Mouse (Mus musculus) neural tube, embryonic 15.5 days (tissue): ENCODE measurements around the gene Disc1. TPM values are rescaled to one million over a fixed set of nuclear protein-coding genes. Genes with fewer than 3 reads are reported as not detected.

Experiments
- ATAC-seq: fragments of 200-750 bp; cut with Nextera tagmentation; 2 replicates; pipeline ENCODE4 v1.8.0; 2017; ENCODE audit warnings: mild to moderate bottlenecking, moderate TSS enrichment, moderate library complexity; ENCODE audit not compliant: low FRiP score
- H3K27ac ChIP-seq: fragments of 300-500 bp; sonication (generic); replicated peaks from 2 replicates; pipeline ENCODE4 v1.5.1; 2015; ENCODE audit warnings: mild to moderate bottlenecking, inconsistent platforms
- H3K27me3 ChIP-seq: fragments of 300-500 bp; sonication (generic); replicated peaks from 2 replicates; pipeline ENCODE4 v1.6.1; 2015; ENCODE audit warnings: inconsistent platforms
- H3K36me3 ChIP-seq: fragments of 300-500 bp; sonication (generic); 2 replicates; pipeline ENCODE4 v1.6.1; 2015; ENCODE audit warnings: inconsistent platforms
- H3K4me1 ChIP-seq: fragments of 300-500 bp; sonication (generic); 2 replicates; pipeline ENCODE4 v1.6.1; 2015; ENCODE audit warnings: inconsistent platforms
- H3K4me2 ChIP-seq: fragments of 300-500 bp; sonication (generic); 2 replicates; pipeline ENCODE4 v1.6.1; 2015; ENCODE audit warnings: inconsistent platforms, mild to moderate bottlenecking, moderate library complexity
- H3K4me3 ChIP-seq: fragments of 300-500 bp; sonication (generic); replicated peaks from 2 replicates; pipeline ENCODE4 v1.5.1; 2015; ENCODE audit warnings: mild to moderate bottlenecking, inconsistent platforms
- H3K9ac ChIP-seq: fragments of 300-500 bp; sonication (generic); replicated peaks from 2 replicates; pipeline ENCODE4 v1.6.1; 2015; ENCODE audit warnings: mild to moderate bottlenecking, inconsistent platforms
- H3K9me3 ChIP-seq: fragments of 300-500 bp; sonication (generic); replicated peaks from 2 replicates; pipeline ENCODE4 v1.6.1; 2016; ENCODE audit warnings: inconsistent platforms
- WGBS: fragments of 180-500 bp; shearing (Covaris S2); methylation state at CpG from one replicate; pipeline ENCODE4 v1.1.7; 2015; ENCODE audit warnings: mixed read lengths; 5-methylcytosine and 5-hydroxymethylcytosine counted together
- polyA plus RNA-seq: library from polyadenylated mRNA; unstranded; fragments of >200 nt; fragmentation: Nextera tagmentation; extraction: Ambion mirVana; gene quantifications from 2 replicates; pipeline ENCODE4 v1.2.1, GENCODE M21; 2015

Disc1 gene
- polyA plus RNA-seq, 1 experiment from 2014 or later, result 1.8 TPM

GRCm38 (mm10) chr8:125041496-125041895 lies 12.5 kb upstream of the Disc1 start:
- Histone ChIP-seq H3K4me3 (no peak overlapping the region), H3K9me3 (no peaks in the 10 kb centered on the region), H3K4me1 (no peaks in the 10 kb centered on the region), H3K4me2 (no peak overlapping the region), H3K27me3 (no peaks in the 10 kb centered on the region), H3K27ac (no peak overlapping the region), H3K36me3 (peaks cover 29% of the 10 kb centered on the region), H3K9ac (no peak overlapping the region)
- no peak for ATAC-seq
- 68% methylated on average over 2 of the region's 2 CpGs for WGBS

GRCm38 (mm10) chr8:125043394-125043793 lies 10.6 kb upstream of the Disc1 start:
- Histone ChIP-seq H3K4me2 (no peak overlapping the region), H3K27me3 (no peaks in the 10 kb centered on the region), H3K4me1 (no peaks in the 10 kb centered on the region), H3K9ac (no peak overlapping the region), H3K36me3 (peaks cover 21% of the 10 kb centered on the region), H3K9me3 (no peaks in the 10 kb centered on the region), H3K4me3 (no peak overlapping the region), H3K27ac (0 out of 2 replicates have a peak overlapping the region, but pooled peaks have one; percentile 33)
- WGBS, result 84% methylated on average over 7 of the region's 7 CpGs
- ATAC-seq, result no peak

- no peaks in the 10 kb centered on the region for H3K4me1 ChIP-seq
- H3K9me3 ChIP-seq, result no peaks in the 10 kb centered on the region
- no peak overlapping the region for H3K4me3 ChIP-seq
- H3K9ac ChIP-seq, result no peak overlapping the region
- no peak for ATAC-seq
- no peaks in the 10 kb centered on the region for H3K27me3 ChIP-seq
- H3K36me3 ChIP-seq, result peaks cover 16% of the 10 kb centered on the region
- 65% methylated on average over 9 of the region's 9 CpGs for WGBS
- no peak overlapping the region for H3K4me2 ChIP-seq
- no peak overlapping the region for H3K27ac ChIP-seq
These were observed 10.1 kb upstream of the Disc1 start for GRCm38 (mm10) chr8:125043935-125044334.

- no peak overlapping the region for H3K4me3 ChIP-seq
- H3K36me3 ChIP-seq, result no peaks in the 10 kb centered on the region
- no peak overlapping the region for H3K4me2 ChIP-seq
- no peak overlapping the region for H3K27ac ChIP-seq
- 89% methylated on average over 1 of the region's 1 CpGs for WGBS
- ATAC-seq, result no peak
- no peaks in the 10 kb centered on the region for H3K4me1 ChIP-seq
- no peak overlapping the region for H3K9ac ChIP-seq
- no peaks in the 10 kb centered on the region for H3K9me3 ChIP-seq
- H3K27me3 ChIP-seq, result no peaks in the 10 kb centered on the region
These were observed 8.2 kb upstream of the Disc1 start for GRCm38 (mm10) chr8:125045760-125046159.

GRCm38 (mm10) chr8:125049051-125049750 lies 4.8 kb upstream of the Disc1 start:
- H3K9ac ChIP-seq, result no peak overlapping the region
- no peak for ATAC-seq
- H3K27ac ChIP-seq, result no peak overlapping the region
- H3K9me3 ChIP-seq, result no peaks in the 10 kb centered on the region
- no peak overlapping the region for H3K4me2 ChIP-seq
- no peak overlapping the region for H3K4me3 ChIP-seq
- H3K27me3 ChIP-seq, result peaks cover 23% of the 10 kb centered on the region
- H3K36me3 ChIP-seq, result no peaks in the 10 kb centered on the region
- 74% methylated on average over 5 of the region's 5 CpGs for WGBS
- peaks cover 10% of the 10 kb centered on the region for H3K4me1 ChIP-seq

- Histone ChIP-seq H3K4me1 (peaks cover 16% of the 10 kb centered on the region), H3K36me3 (no peaks in the 10 kb centered on the region), H3K27me3 (peaks cover 27% of the 10 kb centered on the region), H3K4me2 (no peak overlapping the region), H3K9ac (no peak overlapping the region), H3K27ac (no peak overlapping the region), H3K9me3 (no peaks in the 10 kb centered on the region), H3K4me3 (no peak overlapping the region)
- no peak for ATAC-seq
- 87% methylated on average over 6 of the region's 6 CpGs for WGBS
These were observed 4.2 kb upstream of the Disc1 start for GRCm38 (mm10) chr8:125049826-125050225.

GRCm38 (mm10) chr8:125052026-125052425 lies 2.0 kb upstream of the Disc1 start:
- Histone ChIP-seq H3K4me1 (peaks cover 18% of the 10 kb centered on the region), H3K4me2 (no peak overlapping the region), H3K27me3 (peaks cover 38% of the 10 kb centered on the region), H3K27ac (no peak overlapping the region), H3K4me3 (no peak overlapping the region), H3K9me3 (no peaks in the 10 kb centered on the region), H3K9ac (no peak overlapping the region), H3K36me3 (no peaks in the 10 kb centered on the region)
- ATAC-seq, result no peak
- WGBS, result 43% methylated on average over 2 of the region's 2 CpGs

GRCm38 (mm10) chr8:125054436-125054810 lies 428 bp downstream of the Disc1 start:
- Histone ChIP-seq H3K36me3 (no peaks in the 10 kb centered on the region), H3K9me3 (no peaks in the 10 kb centered on the region), H3K27me3 (peaks cover 38% of the 10 kb centered on the region), H3K27ac (peak overlapping the region; percentile 72), H3K4me1 (peaks cover 18% of the 10 kb centered on the region), H3K4me2 (peak overlapping the region; percentile 97), H3K4me3 (peak overlapping the region; percentile 67), H3K9ac (peak overlapping the region; percentile 74)
- under 1% methylated on average over 38 of the region's 38 CpGs for WGBS
- peak; percentile 69 for ATAC-seq

GRCm38 (mm10) chr8:125060904-125061303 lies 6.9 kb downstream of the Disc1 start:
- H3K4me3 ChIP-seq, result no peak overlapping the region
- no peaks in the 10 kb centered on the region for H3K27me3 ChIP-seq
- no peak overlapping the region for H3K9ac ChIP-seq
- WGBS, result 84% methylated on average over 8 of the region's 8 CpGs
- H3K36me3 ChIP-seq, result no peaks in the 10 kb centered on the region
- H3K9me3 ChIP-seq, result no peaks in the 10 kb centered on the region
- H3K27ac ChIP-seq, result no peak overlapping the region
- H3K4me1 ChIP-seq, result no peaks in the 10 kb centered on the region
- ATAC-seq, result no peak
- no peak overlapping the region for H3K4me2 ChIP-seq

- Histone ChIP-seq H3K4me3 (no peak overlapping the region), H3K4me2 (no peak overlapping the region), H3K9me3 (no peaks in the 10 kb centered on the region), H3K27me3 (no peaks in the 10 kb centered on the region), H3K36me3 (no peaks in the 10 kb centered on the region), H3K9ac (no peak overlapping the region), H3K4me1 (peaks cover 14% of the 10 kb centered on the region), H3K27ac (no peak overlapping the region)
- ATAC-seq, result no peak
- WGBS, result 88% methylated on average over 6 of the region's 6 CpGs
These were observed 11.6 kb downstream of the Disc1 start for GRCm38 (mm10) chr8:125065596-125065995.

GRCm38 (mm10) chr8:125066913-125067595 lies 13.1 kb downstream of the Disc1 start:
- peaks cover 14% of the 10 kb centered on the region for H3K4me1 ChIP-seq
- H3K27ac ChIP-seq, result peak overlapping the region; percentile 79
- peak; percentile 74; the same call in 1 of the 2 replicates for ATAC-seq
- H3K9ac ChIP-seq, result no peak overlapping the region
- H3K36me3 ChIP-seq, result no peaks in the 10 kb centered on the region
- H3K9me3 ChIP-seq, result no peaks in the 10 kb centered on the region
- 27% methylated on average over 12 of the region's 12 CpGs for WGBS
- H3K4me3 ChIP-seq, result no peak overlapping the region
- H3K27me3 ChIP-seq, result no peaks in the 10 kb centered on the region
- H3K4me2 ChIP-seq, result 0 out of 2 replicates have a peak overlapping the region, but pooled peaks have one; percentile 15

GRCm38 (mm10) chr8:125067596-125067960 lies 13.6 kb downstream of the Disc1 start:
- Histone ChIP-seq H3K4me3 (no peak overlapping the region), H3K4me2 (no peak overlapping the region), H3K36me3 (no peaks in the 10 kb centered on the region), H3K27ac (peak overlapping the region; percentile 79), H3K4me1 (peaks cover 14% of the 10 kb centered on the region), H3K9ac (no peak overlapping the region), H3K9me3 (no peaks in the 10 kb centered on the region), H3K27me3 (no peaks in the 10 kb centered on the region)
- WGBS, result 67% methylated on average over 9 of the region's 9 CpGs
- peak; percentile 52; the same call in 1 of the 2 replicates for ATAC-seq
